Mouse (Mus musculus) left cerebral cortex, adult 2 months (tissue): ENCODE data around the gene Brpf3. TPM values are rescaled to one million over a fixed set of nuclear protein-coding genes. Genes with fewer than 3 reads are reported as not detected.
A peak's percentile ranks its signal among the peaks of the same experiment; 100 is the strongest.

Source experiments
- DNase-seq, 2 experiments: peaks; one replicate each; pipeline ENCODE4 v3.0.0; 2021 to 2022; ENCODE audit warnings: low spot score in 2 of 2, mixed read lengths in 1 of 2; ENCODE audit errors: extremely low spot score in 1 of 2
- H3K27ac ChIP-seq: fragments of 200-600 bp; 2 replicates; pipeline ENCODE4 v1.8.1; 2022
- H3K4me3 ChIP-seq: fragments of 200-600 bp; 2 replicates; pipeline ENCODE4 v1.8.1; 2022
- CTCF ChIP-seq: fragments of 200-600 bp; IDR thresholded peaks from 2 replicates; pipeline ENCODE4 v1.8.1; 2022; ENCODE audit warnings: antibody characterized with exemption, mild to moderate bottlenecking, moderate library complexity
- intact Hi-C: fragments of 180-260 bp; cut with DNase I; formaldehyde crosslinking; loops from one replicate; pipeline ENCODE4 v1.15.1; 2025
- total RNA-seq, 2 experiments: library from RNA; stranded (reverse); gene quantifications; 2 replicates each; pipeline ENCODE4 v1.2.3; 2021

The Brpf3 gene
- total RNA-seq, 2 experiments from 2014 or later = 49.1 to 49.5 TPM

- Histone ChIP-seq H3K4me3 (no peak overlapping the region), H3K27ac (no peak overlapping the region)
- DNase-seq = no peak
- no peak for TF ChIP-seq CTCF
- intact Hi-C loops = no loop called here
Observed at GRCm38 (mm10) chr17:28775161-28775560, 25.7 kb upstream of the Brpf3 start.

DNA sequence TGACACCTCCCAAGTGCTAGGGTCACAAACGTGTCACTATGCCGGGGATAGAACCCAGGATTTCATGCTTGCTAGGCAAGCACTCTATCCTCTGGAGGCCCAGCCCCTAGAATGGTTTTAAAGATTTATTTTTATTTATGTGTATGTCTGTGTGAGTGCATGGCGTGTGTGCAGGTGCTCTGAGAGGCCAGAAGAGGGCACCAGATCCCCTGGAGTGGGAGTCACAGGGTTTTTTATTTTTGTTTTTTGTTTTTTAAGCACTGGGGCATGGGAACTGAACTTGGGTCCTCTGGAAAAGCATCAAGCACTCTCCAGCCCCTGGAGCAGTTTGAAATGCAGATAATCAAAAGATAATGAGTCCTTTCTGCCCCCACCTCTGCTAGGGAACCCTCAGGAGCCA is 24.1 kb upstream of the Brpf3 start:
- no peak for DNase-seq
- Histone ChIP-seq H3K4me3 (no peak overlapping the region), H3K27ac (no peak overlapping the region)
- intact Hi-C loops = no loop called here
- TF ChIP-seq CTCF = peak; percentile 26

GRCm38 (mm10) chr17:28777231-28778005 is 23.5 kb upstream of the Brpf3 start:
- no peak overlapping the region for H3K27ac ChIP-seq
- DNase-seq = peak in 1 of 2 experiments; percentile 20
- intact Hi-C loops = no loop called here
- H3K4me3 ChIP-seq = no peak overlapping the region
- no peak for TF ChIP-seq CTCF

GRCm38 (mm10) chr17:28779735-28780134 is 21.2 kb upstream of the Brpf3 start:
- no peak for TF ChIP-seq CTCF
- intact Hi-C loops = no loop called here
- H3K27ac ChIP-seq = no peak overlapping the region
- no peak for DNase-seq
- no peak overlapping the region for H3K4me3 ChIP-seq

DNA sequence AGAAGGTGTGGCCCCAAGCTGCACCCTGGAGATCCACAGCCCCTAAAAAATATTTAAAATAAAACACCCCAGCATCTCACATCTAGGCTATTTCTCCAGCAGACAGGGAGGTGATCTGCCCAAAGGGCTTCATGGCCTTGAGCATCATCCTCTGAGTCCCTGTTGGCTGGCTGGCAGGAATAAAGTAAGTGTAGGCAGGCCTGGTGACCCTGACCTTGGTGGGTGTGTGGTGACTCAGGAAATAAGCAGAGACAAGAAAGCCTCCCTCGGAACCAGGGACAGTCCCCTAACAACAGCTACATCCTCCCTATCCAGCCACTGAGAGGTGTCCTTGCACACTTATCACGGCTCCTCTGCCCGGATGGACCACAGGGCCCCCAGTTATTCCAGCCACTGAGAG is 20.1 kb upstream of the Brpf3 start:
- no peak overlapping the region for H3K27ac ChIP-seq
- no peak for DNase-seq
- H3K4me3 ChIP-seq = no peak overlapping the region
- no peak for TF ChIP-seq CTCF
- intact Hi-C loops = no loop called here

GRCm38 (mm10) chr17:28781290-28782045 is 19.4 kb upstream of the Brpf3 start:
- Histone ChIP-seq H3K4me3 (no peak overlapping the region), H3K27ac (no peak overlapping the region)
- no peak for TF ChIP-seq CTCF
- DNase-seq = no peak
- intact Hi-C loops = no loop called here

DNA sequence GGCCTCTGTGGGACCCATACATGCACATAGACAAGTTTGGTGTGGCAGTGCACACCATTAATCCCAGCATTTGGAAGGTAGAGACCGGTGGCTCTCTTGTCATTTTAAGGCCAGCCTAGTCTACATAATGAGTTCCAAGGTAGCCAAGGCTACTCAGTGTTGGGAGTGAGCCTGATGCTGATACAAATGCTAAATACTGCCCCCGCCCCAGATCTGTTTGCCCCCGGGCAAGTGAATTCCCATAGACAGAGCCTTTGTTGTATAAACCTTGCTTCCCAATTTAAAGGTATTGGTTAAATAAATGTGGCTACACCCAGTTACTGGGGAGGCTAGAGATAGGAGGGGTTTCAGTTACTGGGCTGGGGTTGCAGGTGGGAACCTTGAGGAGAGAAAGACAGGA is 15.9 kb upstream of the Brpf3 start:
- intact Hi-C loops = no loop called here
- Histone ChIP-seq H3K27ac (no peak overlapping the region), H3K4me3 (no peak overlapping the region)
- TF ChIP-seq CTCF = no peak
- no peak for DNase-seq

- TF ChIP-seq CTCF = no peak
- DNase-seq = no peak
- Histone ChIP-seq H3K4me3 (no peak overlapping the region), H3K27ac (no peak overlapping the region)
- intact Hi-C loops = no loop called here
Observed at GRCm38 (mm10) chr17:28787507-28787906, 13.4 kb upstream of the Brpf3 start.

DNA sequence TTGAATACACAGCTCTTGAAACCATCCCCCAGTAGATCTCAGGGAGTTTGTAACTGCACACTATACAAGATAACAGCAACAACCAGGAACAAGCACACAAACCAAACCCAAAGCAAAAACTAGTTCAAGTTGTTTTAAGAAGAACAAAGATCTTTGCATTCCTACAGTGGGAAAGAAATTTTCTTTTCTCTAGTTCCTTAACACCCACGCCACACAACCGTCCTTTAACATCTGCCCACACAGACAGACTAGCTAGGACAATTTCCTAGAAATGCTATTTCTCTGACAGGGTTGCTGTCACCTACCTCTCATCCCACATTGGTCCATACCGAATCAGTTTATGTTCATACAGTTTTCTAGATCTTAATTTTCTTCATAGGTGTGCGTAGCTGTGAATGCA is 3.9 kb upstream of the Brpf3 start:
- no peak overlapping the region for H3K27ac ChIP-seq
- no peak for DNase-seq
- no peak for TF ChIP-seq CTCF
- no peak overlapping the region for H3K4me3 ChIP-seq
- intact Hi-C loops = no loop called here

DNA sequence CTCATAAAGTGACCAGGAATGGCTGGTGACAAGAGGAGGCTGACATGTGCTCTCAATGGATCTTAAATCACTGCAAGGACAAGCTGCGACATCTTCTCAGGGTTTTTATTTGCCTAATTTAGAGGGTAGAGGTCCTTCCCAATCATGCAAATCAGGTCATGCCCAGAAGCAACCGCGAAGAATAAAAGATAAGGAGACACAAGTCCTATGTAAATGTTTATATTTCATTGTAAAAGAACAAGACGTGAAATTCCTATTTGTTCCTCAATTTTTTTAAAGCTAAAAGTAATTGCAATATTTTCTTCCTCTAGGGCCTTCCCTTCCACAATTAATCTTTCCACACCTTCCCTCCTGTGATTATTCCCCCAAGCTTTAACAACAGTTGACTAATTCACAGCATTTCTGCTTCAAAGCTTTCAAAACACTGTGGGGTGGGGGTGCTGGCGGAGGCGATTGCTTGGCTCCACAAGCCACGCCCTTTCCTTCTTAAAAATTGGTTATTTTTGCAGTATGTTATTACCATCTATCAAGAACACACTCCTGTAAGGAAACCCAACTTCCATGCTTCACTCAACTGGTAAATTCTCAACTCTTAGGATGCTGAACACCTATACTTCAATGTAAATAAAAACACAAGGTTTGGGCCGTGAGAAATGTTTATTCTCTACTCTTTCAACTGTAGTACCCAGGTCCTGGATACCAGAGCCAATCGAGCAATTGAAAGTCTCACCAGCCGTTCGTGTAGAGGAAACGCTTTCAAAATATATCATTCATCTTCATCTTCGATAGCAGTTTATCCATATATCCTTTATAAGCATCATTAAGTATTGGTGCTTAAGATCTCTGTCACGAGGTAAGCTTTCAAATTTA is 1.4 kb upstream of the Brpf3 start:
- peak overlapping the region; percentile 70; the same call in 1 of the 2 replicates for H3K4me3 ChIP-seq
- H3K27ac ChIP-seq = no peak overlapping the region
- intact Hi-C loops = loop anchor here (2.0 kb wide), 3 partner anchors 37 to 109 kb away; partner anchors contain the start of genes Mapk14 and Slc26a8
- DNase-seq = no peak
- TF ChIP-seq CTCF = no peak

GRCm38 (mm10) chr17:28800281-28800670 is 614 bp upstream of the Brpf3 start:
- peak overlapping the region; percentile 70 for H3K4me3 ChIP-seq
- H3K27ac ChIP-seq = peak overlapping the region; percentile 97
- intact Hi-C loops = loop anchor here (2.0 kb wide), 3 partner anchors 37 to 109 kb away; partner anchors contain the start of genes Mapk14 and Slc26a8
- no peak for TF ChIP-seq CTCF
- DNase-seq = no peak
